Mouse (Mus musculus) urinary bladder, postnatal 25 days (tissue): ENCODE results near the gene Foxa3.
A peak's percentile ranks its signal among the peaks of the same experiment; 100 is the strongest.

Experiments used
- DNase-seq: peaks from one replicate; pipeline ENCODE4 v3.0.0; 2022; ENCODE audit warnings: low spot score

The Foxa3 gene

DNA sequence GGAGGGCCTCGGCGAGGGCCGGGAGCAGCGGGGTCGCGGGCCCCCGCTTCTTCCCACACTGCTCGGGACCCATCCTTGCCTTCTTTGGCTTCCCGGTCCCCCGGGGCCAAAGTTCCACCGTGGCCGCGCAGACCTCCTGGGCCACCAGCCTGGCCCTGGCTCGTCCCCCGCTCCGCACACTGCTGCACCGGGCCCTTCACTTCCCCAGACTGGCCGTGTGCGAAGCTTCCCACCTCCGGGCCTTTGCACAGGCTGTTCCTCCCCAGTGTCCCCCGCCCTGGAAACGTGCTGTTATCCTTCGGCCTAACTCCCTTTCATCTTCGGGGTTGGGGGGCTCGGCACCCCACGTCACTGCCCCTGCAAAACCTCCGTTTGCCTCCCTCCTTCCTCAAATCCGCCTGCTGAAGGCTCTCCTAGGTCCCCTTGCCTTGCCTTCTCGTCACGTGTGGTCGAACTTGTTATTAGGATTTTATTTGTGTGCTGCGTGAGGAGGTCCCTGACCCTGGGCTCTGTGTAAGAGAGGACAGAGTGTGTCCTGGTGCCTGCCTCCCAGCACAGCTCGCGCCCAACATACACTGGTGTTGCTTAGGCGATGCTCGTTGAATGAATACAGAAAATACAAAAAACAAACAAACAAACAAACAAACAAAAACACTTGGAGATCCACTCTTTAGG lies 1.4 kb upstream of the Foxa3 start:
- DNase-seq: no peak

DNA sequence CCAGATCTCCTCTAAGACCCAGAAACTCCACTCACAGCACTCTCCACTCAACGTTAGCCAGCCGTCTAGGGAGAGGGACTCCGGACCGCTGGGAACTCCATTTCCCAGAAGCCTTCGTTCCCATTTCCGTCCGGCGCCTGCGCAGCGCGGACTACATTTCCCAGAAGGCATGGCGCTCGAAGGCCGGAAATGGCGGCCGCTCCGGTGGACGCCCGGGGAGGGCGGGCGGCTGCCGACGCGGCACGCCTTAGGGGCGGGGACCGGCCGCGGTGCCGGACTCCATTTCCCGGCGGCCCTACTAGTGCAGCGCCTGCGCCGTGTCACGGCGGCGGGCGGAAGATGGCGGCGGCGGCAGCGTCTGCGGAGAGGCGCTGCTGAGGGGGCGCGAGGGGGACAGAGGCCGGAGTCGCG lies 763 bp upstream of the Foxa3 start, which contains the start of gene Sympk:
Gene Sympk (plus strand): TSS at position 282 of the 411 bp plus-strand sequence.
- peak; percentile 86 for DNase-seq

DNA sequence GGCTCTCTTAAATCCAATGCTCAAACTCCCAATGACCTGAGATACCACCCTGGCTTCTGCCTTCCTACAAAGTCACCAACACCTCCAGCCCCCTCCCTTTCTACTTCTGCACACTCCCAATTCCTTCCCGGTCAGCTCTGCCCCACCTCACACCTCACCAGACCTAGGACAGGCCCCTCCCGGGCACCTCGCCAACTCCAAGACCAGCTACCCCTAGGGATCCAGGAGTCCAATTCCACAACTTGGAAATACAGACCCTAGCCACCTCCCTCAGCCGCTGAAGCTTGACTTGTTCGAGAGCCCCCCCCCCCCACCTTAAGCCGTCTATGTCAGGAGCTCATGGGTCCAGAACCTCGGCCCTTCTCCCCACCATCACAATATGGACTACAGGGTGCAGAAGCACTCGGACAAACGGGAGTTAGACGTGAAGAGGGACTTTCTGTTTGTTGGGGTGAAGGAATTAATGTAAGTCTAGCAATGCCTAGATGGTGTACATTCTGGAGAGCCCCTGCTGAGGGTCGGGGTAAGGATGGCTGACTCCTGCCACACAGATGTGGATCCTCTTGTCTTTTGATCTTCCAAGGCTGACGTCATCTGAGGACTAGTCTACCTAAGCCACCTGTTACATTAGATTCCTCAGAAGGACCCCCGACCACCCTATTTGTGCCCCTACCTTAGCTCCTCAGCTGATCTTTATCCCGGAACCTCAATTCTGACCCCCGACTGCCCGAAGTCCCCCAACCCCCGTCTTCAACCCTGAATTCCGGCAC lies 964 bp downstream of the Foxa3 start:
- DNase-seq: no peak

DNA sequence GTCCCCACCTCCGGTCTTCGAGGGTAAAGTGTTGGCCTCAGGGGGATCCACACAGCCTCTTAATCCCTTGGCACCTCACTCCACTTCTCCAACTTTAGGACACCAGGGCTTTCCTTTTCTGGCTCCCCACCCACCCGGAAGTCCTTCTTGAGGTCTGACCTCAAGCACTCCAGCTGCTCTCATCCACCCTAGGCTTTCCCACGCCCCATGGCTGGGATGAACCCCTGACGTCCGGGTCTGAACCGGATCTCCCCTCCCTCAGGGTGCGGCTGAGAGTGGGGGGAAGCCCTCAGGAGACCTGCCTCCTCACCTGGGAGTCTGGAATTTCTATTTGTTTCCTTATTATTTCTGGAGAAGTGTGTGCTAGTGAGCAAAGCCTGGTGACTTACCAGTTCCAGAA lies 2.3 kb downstream of the Foxa3 start:
- DNase-seq: no peak

DNA sequence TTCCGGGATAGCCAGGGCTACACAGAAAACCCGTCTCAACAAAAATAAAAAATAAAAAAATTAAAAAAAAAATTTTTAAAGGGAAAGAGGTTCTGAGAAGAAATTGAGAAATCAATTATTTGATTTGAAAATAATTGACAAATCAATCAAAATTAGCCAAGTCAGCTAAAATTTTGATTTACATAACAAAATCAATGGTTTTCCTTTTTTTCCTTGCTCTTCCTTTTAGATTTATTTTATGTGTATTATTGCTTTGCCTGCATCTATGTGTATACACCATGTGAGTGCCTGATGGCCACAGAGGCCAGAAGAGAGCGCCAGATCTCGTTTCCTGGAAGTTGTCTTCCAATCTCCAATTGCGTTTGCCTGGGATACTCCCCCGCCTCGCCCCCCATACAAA lies 5.4 kb downstream of the Foxa3 start:
- DNase-seq: no peak

DNA sequence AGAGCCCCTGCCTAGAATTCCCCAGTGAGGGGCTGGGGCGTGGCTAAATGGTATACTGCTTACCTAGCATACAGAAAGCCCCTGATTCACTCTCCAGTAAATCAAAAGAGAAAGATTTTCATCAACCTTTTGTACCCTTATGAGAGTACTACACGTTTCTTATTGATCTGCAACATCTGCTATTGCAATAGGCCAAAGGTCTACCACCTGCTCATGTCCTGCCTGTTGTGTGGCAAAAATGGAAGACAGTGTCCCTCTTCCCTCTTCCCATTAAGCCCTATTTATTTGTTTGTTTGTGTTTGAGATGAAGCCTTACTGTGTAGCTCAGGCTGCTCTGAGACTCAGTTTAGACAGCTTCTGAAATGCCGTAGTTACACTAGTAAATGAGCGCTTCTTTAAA lies 7.3 kb downstream of the Foxa3 start:
- DNase-seq: no peak

DNA sequence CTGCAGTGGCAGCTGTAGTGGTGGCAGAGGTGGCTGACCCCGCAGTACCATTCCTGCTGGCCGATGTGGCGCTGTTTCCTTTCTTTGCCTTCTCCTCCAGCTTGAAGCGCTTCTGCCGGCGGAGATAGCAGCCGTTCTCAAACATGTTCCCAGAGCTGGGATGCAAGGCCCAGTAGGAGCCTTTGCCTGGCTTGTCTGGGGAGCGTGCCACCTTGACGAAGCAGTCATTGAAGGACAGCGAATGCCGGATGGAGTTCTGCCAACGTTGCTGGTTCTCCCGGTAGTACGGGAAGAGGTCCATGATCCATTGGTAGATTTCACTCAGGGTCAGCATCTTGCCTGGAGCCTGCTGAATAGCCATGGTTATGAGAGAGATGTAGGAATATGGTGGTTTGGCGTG lies 8.9 kb downstream of the Foxa3 start:
- no peak for DNase-seq

DNA sequence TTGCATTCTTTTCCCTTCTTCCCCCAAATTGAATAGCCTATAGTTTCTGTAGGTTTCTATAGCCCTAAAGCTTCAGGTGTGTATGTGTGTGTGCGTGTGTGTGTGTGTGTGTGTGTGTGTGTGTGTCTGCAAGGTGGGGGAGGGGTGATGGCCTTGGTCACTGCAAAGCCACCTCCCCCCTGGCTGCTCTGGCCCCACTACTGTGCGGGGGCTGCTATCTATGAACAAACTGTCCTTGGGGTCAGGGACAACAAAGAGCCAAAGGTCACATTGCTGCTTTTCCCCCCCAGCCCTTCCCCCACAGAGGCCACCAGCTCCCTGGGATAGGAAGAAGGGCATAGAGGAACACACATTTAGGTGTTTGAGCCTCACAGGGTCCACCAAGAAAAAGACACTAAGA lies 10.5 kb downstream of the Foxa3 start:
- DNase-seq: no peak

DNA sequence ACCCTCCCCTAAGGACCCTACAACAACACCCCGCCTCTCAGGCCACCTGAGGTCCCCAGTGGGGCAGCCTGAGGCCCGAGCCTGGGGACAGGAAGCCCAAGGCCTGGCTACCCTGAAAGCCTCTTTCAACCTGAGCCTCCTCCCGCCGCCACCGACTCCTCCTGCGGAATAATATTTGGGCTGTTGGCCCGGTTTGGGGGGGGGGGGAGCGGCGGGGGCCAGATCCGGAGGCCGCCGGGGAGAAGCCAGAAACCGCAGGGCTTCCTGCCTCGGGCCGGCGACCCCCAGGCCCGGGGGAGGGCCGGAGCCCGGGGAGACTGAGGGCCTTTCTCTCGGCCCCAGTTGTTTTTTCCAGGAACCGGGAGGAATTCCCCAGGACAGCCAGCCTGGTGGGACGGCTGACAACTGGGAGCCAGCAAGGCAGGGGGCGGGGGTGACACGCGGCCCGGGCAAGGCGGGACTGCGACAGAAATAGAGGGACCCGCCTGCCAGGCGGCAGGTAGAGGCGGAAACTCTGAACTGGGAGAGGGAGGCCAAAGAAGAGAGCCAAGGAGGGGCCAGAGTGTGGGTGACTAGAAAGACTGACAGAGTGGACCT lies 11.2 kb downstream of the Foxa3 start:
- DNase-seq: no peak

DNA sequence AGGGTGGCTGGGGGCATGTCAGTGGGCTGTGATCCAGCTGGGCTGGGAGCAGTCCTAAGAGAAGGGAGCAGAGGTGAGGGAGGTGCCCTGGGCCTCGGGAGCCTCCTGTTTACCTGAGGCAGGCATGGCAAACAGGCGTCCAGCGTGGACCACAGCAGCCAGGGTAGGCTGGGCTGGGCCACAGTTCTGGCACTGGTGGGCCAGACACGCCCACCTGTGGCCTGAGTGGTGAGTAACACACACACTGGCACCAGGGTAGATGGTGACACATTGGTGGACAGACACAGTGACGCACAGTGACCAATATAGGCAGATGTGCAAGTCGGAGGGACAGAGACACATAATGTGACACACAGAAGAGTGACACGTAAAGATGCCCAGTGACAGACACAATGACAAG lies 12.8 kb downstream of the Foxa3 start:
- no peak for DNase-seq

DNA sequence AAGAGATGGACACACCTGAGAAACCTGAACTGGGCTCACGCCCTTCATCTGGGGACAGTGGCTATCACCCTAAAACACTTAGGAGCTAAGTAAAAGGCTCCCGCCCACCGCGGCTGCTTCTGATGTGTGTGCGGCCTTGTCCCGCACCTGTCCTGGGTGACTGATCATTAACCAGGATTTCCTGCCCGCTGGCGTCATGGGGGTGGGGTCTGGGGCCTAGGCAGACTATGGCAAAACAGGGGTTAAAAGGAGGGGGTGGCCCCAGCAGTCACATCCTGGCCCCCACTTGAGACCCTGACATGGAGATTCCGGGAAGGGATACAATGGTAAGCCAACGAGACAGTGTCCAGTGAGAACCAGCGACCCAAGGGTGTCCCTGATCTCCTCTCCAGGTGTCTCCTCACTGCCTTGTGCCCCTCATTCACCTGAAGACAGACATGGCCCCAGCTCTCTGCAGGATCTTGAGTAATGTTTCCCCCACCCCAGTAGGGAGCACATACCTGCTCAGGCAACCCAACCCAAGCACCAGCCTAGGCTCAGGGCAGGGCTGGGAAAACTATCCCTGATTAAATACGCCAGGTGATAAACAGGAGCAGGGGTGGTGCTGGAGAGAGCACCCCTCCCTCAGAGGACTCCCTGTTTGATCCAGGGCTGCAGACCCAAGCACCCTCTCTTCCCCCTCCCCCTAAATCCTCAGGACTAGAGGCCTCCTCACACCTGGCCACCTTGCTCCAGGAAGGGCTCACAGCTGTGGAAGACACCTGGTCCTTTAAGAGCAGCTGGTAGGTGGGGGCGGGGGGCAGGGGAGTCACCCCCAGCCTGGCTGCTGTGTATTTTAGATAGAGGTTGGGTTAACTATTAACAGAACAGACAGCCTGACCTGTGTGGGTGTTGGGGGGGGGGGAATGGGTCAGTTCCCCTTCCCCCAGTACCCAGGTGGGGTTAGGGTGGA lies 16.0 kb downstream of the Foxa3 start:
- no peak for DNase-seq

DNA sequence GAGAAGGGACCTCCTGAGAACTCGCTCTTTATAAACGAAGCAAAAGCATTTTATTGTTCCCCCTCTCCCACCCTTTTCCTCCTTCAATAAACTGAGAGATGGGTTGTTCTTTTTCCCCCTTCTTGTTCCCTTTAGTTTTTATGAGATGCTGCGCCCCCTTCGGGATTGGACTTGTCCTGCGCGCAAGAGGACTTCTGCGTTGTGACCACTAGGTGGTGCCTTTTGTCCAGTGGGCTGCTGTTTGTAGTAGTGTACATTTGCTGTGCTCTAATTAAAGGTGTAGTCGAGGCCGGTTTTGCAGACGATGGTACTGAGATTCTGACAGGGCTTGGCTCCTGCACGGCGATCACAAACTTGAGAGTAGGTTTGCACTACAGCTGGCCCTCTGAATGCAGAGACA lies 16.9 kb downstream of the Foxa3 start:
- DNase-seq: peak; percentile 76

DNA sequence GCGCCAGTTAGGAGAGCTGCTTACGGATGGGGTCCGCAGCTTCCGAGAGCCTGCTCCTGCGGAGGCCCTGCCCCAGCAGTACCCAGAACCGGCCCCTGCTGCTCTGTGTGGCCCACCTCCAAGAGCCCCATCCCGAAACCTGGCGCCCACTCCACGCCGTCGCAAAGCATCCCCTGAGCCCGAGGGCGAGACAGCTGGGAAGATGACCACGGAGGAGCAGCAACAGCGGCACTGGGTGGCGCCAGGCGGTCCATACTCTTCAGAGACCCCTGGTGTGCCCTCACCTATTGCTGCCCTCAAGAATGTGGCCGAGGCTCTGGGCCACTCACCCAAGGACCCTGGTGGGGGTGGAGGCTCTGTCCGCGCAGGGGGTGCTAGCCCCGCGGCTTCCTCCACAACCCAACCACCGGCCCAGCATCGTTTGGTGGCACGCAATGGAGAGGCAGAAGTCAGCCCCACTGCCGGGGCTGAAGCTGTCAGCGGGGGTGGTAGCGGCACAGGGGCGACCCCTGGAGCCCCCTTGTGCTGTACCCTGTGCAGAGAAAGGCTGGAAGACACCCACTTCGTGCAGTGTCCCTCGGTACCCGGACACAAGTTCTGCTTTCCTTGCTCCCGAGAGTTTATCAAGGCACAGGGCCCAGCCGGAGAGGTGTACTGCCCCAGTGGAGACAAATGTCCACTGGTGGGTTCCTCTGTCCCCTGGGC lies 17.8 kb downstream of the Foxa3 start:
- no peak for DNase-seq

DNA sequence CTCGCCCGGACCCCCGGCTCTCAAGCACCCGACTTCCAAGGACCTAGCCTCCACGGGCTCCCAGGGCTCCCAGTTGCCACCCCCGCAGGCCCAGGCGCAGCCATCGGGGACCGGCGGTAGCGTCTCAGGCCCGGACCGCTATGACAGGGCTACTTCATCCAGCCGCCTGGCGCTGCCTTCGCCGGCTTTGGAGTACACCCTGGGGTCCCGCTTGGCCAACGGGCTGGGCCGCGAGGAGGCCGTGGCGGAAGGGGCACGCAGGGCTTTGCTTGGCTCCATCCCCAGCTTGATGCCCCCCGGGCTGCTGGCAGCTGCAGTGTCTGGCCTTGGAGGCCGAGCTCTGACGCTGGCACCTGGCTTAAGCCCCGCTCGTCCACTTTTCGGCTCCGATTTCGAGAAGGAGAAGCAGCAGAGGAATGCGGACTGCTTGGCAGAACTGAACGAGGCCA lies 18.7 kb downstream of the Foxa3 start:
- DNase-seq: no peak

DNA sequence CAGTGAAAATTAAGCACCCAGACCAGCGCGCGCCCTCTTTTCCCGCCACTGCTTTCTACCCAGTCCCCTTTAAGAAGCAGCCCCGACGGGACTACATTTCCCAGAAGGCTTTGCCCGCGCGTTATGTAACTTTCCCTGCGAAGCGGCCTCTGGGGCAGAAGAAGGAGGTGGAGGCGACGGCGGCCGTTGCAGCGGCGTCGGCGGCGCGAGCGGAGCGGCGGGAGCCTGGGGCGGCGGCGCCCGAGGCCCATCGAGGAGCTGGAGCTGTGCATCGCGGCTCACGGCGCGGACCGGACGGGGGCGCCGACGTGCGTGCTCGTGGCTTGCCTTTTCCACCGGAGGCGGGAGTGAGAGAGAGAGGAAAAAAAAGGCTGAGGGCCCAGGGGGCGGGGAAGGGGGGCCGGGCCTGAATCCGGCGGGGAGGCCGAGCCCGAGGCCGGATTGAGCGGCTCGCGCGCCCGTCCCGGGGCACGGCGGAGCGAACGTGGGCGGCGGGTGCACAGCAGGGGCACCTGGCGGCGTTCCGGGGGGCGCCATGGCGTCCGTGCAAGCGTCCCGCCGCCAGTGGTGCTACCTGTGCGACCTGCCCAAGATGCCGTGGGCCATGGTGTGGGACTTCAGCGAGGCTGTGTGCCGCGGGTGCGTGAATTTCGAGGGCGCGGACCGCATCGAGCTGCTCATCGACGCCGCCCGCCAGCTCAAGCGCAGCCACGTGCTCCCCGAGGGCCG lies 19.3 kb downstream of the Foxa3 start, which contains the start of gene Irf2bp1:
Gene Irf2bp1 (plus strand): TSS at position 143 of the 729 bp plus-strand sequence.
- DNase-seq: peak; percentile 88

DNA sequence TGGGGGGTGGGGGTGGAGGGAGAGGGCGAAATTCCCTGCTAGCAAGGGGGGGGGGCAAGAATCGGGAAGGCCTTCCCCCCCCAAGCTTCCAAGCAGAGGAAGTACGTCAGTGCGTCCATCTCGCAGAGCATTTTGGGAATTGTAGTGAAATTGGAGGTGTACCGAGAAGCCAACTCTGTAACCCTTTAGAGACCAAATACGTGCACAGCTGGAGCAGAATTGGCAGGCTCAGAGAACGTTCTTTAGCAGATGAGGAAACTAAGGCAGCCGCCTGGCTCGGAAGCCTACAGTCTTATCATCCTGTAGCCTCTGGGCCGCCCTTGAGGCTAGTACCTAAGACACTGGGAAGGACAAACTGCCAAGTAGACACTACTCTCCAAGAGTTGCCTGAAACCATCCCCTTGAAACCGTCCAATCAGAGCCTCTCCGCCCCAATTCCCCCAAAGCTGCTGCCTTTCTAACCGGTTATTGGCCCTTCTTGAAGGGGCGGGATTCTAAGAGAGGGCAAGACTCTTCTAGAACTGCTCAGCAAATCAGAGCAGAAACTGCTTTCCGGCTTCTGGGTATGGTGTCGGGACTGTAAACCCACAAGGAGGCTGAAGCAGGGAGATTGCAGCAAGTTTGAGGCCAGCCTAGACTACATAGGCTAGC lies 20.4 kb downstream of the Foxa3 start:
- DNase-seq: peak; percentile 49

DNA sequence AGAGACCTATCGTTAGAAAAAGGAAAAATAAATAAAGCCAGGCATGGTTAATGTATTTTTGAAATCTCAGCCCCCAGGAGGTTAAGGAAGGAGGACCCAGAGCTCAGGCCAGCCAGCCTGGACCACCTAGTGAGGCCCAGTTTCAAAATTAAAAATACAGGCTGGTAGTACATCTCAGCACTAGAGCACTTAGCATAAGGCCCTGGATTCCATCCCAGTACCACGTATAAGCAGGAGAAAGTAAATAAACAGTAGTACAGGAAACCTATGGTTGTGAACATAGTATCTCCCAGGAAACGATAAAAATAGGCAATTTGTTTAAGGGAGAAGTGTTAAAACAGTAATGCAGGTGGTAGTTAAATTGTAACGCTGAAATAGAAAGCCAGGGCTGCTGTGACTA lies 21.2 kb downstream of the Foxa3 start:
- no peak for DNase-seq

DNA sequence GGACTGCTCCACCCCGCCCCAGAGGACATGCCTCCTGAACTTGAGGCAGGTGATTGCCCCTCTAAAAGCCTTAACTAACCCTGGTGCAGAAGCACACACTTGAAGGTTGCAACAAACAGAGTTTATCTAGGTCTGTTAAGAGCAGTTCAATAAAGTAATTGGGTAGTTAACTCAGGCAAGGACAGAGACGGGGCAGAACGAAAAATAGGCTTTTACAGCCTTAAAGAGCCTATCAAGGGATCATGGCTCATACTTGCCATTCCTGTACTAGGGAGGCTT lies 21.6 kb downstream of the Foxa3 start:
- DNase-seq: no peak

DNA sequence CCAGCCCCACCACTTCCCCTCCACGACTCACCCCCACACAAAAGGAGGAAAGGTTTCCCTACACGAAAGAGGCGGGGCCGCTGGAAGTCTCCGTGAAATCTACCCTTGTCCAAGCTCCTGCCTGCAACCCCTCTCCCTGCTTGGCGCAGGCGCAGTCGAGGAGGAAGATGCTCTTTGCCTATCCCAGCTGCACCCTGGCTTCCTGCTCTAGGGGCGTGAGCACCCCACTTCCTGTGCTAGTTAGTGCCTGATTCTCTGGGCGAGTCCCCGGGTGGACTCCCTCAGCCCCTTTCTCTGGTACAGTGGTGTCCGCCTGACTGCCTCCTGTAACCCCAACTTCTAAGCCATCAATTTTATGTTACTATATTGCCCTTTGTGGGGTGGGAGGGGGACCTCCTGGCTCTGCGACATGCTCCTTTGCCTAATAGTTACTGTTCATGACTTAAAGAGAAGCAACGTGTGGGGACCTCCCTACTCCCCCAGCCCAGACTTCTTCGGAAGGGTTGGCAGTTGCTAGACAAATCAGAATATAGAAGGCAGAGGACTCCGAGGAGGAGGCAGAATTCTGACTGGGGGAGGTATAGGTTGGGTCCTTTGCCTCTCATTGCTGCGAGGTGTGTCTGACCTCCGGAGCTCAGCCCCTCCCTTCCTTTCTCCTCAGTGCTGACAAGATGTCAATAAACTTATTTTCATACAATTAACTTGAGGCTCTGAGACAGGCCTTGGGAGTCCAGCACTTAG lies 22.1 kb downstream of the Foxa3 start:
- DNase-seq: peak; percentile 61

DNA sequence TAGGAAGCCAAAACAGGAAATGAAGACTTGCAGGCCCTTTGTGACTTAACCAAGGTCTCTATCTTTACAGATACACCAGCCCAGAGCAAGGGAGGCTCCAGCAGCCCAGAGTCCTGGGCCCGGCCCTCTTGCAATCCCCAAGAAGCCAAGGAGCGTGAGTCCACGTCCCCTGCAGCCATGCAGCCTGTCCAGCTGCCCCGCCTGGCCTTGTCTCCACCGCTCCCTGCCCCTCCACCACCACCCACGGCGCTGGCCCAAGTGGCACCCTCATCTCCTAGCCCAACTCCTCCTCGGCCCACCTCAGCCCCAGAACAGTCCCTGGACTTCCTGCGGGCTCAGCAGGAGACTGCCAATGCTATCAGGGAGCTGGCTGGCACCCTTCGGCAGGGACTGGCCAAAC lies 22.9 kb downstream of the Foxa3 start:
- DNase-seq: no peak
